Mouse (Mus musculus) liver, postnatal 0 days (tissue): Measurements from ENCODE around the gene Smbd1. TPM values are rescaled to one million over a fixed set of nuclear protein-coding genes. Genes with fewer than 3 reads are reported as not detected.

Experiments used
- ATAC-seq: fragments of 200-750 bp; cut with Nextera tagmentation; 2 replicates; pipeline ENCODE4 v1.8.0; 2017; ENCODE audit warnings: mild to moderate bottlenecking, moderate library complexity
- DNase-seq: peaks from one replicate; pipeline ENCODE4 v3.0.0-alpha.2; 2016
- H3K27ac ChIP-seq: fragments of 300-500 bp; sonication (generic); 2 replicates; pipeline ENCODE4 v1.5.1; 2014; ENCODE audit warnings: antibody characterized with exemption, moderate library complexity, mild to moderate bottlenecking, low read depth
- H3K27me3 ChIP-seq: fragments of 300-500 bp; sonication (generic); 2 replicates; pipeline ENCODE4 v1.6.1; 2014; ENCODE audit warnings: low read length, control low read depth, mixed read lengths; ENCODE audit not compliant: insufficient read depth
- H3K36me3 ChIP-seq: fragments of 300-500 bp; sonication (generic); replicated peaks from 2 replicates; pipeline ENCODE4 v1.6.1; 2014; ENCODE audit warnings: mild to moderate bottlenecking, control low read depth, low read length, moderate library complexity, mixed read lengths; ENCODE audit not compliant: insufficient read depth
- H3K4me1 ChIP-seq: fragments of 300-500 bp; sonication (generic); 2 replicates; pipeline ENCODE4 v1.6.1; 2014; ENCODE audit warnings: antibody characterized with exemption, mild to moderate bottlenecking, control low read depth; ENCODE audit not compliant: insufficient read depth
- H3K4me2 ChIP-seq: fragments of 300-500 bp; sonication (generic); 2 replicates; pipeline ENCODE4 v1.6.1; 2014; ENCODE audit warnings: low read depth, mild to moderate bottlenecking, low read length, moderate library complexity, mixed read lengths
- H3K4me3 ChIP-seq: fragments of 300-500 bp; sonication (generic); 2 replicates; pipeline ENCODE4 v1.5.1; 2014; ENCODE audit warnings: low read depth, low read length
- H3K9ac ChIP-seq: fragments of 300-500 bp; sonication (generic); replicated peaks from 2 replicates; pipeline ENCODE4 v1.6.1; 2014; ENCODE audit warnings: mild to moderate bottlenecking, moderate library complexity
- H3K9me3 ChIP-seq: fragments of 300-500 bp; sonication (generic); 2 replicates; pipeline ENCODE4 v1.6.1; 2016; ENCODE audit warnings: mild to moderate bottlenecking, control low read depth, low read length, mixed read lengths
- CTCF ChIP-seq: sonication (generic); IDR thresholded peaks from 2 replicates; pipeline ENCODE4 v1.5.1; 2016; ENCODE audit warnings: antibody characterized with exemption, low read depth
- EP300 ChIP-seq: IDR thresholded peaks from 2 replicates; pipeline ENCODE4 v1.6.1; 2016; ENCODE audit warnings: antibody characterized with exemption, low read depth, mild to moderate bottlenecking
- WGBS: fragments of 180-500 bp; shearing (Covaris S2); extraction: QIAGEN DNeasy Blood & Tissue Kit; methylation state at CpG from one replicate; pipeline ENCODE4 v1.1.7; 2014; ENCODE audit not compliant: insufficient replicate concordance; 5-methylcytosine and 5-hydroxymethylcytosine counted together
- polyA plus RNA-seq: library from polyadenylated mRNA; unstranded; fragments of >200 nt; fragmentation: Nextera tagmentation; extraction: Ambion mirVana; gene quantifications from 2 replicates; pipeline ENCODE4 v1.2.1, GENCODE M21; 2015

Gene Smbd1
- polyA plus RNA-seq, 1 experiment from 2014 or later: not detected

DNA sequence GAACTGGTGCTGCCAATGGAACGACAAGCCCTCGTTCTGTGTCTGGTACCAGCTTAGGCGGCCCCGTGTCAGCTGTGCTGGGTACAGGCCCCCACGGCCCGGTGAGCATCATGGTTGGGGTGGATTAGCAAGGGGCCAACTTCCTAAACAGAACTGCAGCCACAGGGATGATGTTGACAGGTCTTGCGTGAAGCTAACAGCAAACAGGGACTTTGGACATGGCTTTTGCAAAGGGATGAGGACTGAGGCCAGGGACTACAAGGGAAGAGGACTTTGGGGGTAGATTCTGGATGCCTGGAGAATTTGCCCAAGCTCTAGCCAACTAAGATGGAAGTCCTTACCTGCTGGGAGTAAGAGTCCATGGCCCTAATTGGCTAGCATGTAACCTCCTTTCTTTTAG is 43.4 kb downstream of the Smbd1 start:
- H3K4me2 ChIP-seq: no peak overlapping the region
- no peaks in the 10 kb centered on the region for H3K9me3 ChIP-seq
- no peak overlapping the region for H3K9ac ChIP-seq
- no peak overlapping the region for H3K4me3 ChIP-seq
- TF ChIP-seq CTCF: no peak
- TF ChIP-seq EP300: no peak
- 0 out of 2 replicates have a peak, but pooled peaks cover 5% of the 10 kb centered on the region for H3K4me1 ChIP-seq
- no peak overlapping the region for H3K27ac ChIP-seq
- WGBS: 69% methylated on average over 7 of the region's 7 CpGs
- peak; percentile 19 for DNase-seq
- peak; percentile 80 for ATAC-seq
- no peaks in the 10 kb centered on the region for H3K27me3 ChIP-seq
- no peaks in the 10 kb centered on the region for H3K36me3 ChIP-seq

DNA sequence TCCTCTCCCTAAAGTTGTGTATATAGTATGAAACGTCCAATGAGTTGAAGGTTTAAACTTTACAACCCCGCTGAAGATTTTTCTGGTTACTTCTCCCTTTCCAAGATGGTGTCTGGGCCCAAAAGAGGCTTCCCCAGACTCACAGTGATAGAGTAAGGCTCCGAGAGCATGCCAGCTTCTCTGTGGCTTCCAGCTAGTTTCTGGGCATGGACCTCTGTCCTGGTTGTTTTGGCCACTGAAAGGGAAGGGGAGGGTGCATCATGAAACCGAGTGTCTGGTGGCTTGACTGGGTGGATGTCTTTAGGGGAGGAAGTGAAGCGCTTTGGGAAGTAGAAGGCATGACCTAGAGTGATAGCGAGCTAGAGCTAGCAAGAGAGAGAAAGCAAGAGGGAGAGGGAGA is 45.3 kb downstream of the Smbd1 start:
- peaks cover 9% of the 10 kb centered on the region; the same call in 1 of the 2 replicates for H3K4me1 ChIP-seq
- no peaks in the 10 kb centered on the region for H3K27me3 ChIP-seq
- H3K9ac ChIP-seq: no peak overlapping the region
- WGBS: 52% methylated on average over 6 of the region's 6 CpGs
- TF ChIP-seq EP300: no peak
- TF ChIP-seq CTCF: no peak
- no peak overlapping the region for H3K4me3 ChIP-seq
- DNase-seq: no peak
- H3K36me3 ChIP-seq: no peaks in the 10 kb centered on the region
- no peak for ATAC-seq
- no peak overlapping the region for H3K27ac ChIP-seq
- H3K9me3 ChIP-seq: no peaks in the 10 kb centered on the region
- no peak overlapping the region for H3K4me2 ChIP-seq

DNA sequence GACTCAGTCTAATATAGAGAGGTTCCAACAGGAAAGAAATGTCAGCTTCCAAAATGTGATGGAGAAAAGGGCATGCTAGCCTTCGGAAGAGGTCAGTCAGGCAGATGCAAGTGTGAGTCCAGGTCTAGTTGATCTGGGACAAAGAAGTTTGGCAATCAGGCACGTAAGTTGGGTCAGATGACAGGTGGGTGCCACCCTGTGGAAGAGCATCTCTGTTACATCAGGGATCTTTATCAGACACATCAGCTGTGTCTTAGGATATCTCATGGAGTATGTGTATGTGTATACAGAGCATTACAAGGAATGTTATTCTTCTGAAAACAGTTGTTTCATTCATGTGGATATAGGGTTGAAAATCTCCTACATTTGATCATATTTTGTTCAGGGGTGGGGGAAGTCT is 45.7 kb downstream of the Smbd1 start:
- Histone ChIP-seq H3K27ac (no peak overlapping the region), H3K9me3 (no peaks in the 10 kb centered on the region), H3K36me3 (no peaks in the 10 kb centered on the region), H3K4me2 (no peak overlapping the region), H3K27me3 (no peaks in the 10 kb centered on the region), H3K4me1 (peaks cover 9% of the 10 kb centered on the region; the same call in 1 of the 2 replicates), H3K4me3 (no peak overlapping the region), H3K9ac (no peak overlapping the region)
- DNase-seq: no peak
- no peak for TF ChIP-seq EP300
- peak; percentile 55 for TF ChIP-seq CTCF
- 59% methylated on average over 2 of the region's 2 CpGs for WGBS
- ATAC-seq: peak; percentile 46; the same call in 1 of the 2 replicates

Other genes starting within 250 kb of the Smbd1 start
- 85.1 and 103 TPM in 2 replicates for gene Tfrc, start 201.6 kb downstream of the Smbd1 start, polyA plus RNA-seq
- gene Tnk2, start 166.6 kb downstream of the Smbd1 start, polyA plus RNA-seq: 2.9 and 3.5 TPM in 2 replicates
- gene Muc4, start 74.6 kb downstream of the Smbd1 start, polyA plus RNA-seq: 0.49 and 0.64 TPM in 2 replicates
- 0.08 TPM in 1 of 2 replicates, not detected in the other for gene Muc20, start 13.0 kb downstream of the Smbd1 start, polyA plus RNA-seq
- gene Fyttd1, start 67.0 kb upstream of the Smbd1 start, polyA plus RNA-seq: 36.6 and 40.6 TPM in 2 replicates
- gene Rubcn, start 67.3 kb upstream of the Smbd1 start, polyA plus RNA-seq: 4.0 and 4.3 TPM in 2 replicates
- 2.6 and 4.3 TPM in 2 replicates for gene Lrch3, start 103.6 kb upstream of the Smbd1 start, polyA plus RNA-seq
- gene Iqcg, start 245.7 kb upstream of the Smbd1 start, polyA plus RNA-seq: 0.95 and 1.1 TPM in 2 replicates
- 574 and 584 TPM in 2 replicates for gene Rpl35a, start 246.0 kb upstream of the Smbd1 start, polyA plus RNA-seq